Mouse (Mus musculus) spleen, postnatal 4 days (tissue): Measurements from ENCODE around the gene Mrpl48.

Experiments used
- DNase-seq, 2 experiments: peaks; one replicate each; pipeline ENCODE4 v3.0.0; 2022; ENCODE audit warnings: low spot score in 2 of 2

Gene Mrpl48

GRCm38 (mm10) chr7:100534216-100534615 lies 73.9 kb downstream of the Mrpl48 start:
- DNase-seq = no peak

- no peak for DNase-seq
Measured at GRCm38 (mm10) chr7:100533503-100533902, 74.6 kb downstream of the Mrpl48 start.

- DNase-seq = no peak
Measured at GRCm38 (mm10) chr7:100530766-100531165, 77.3 kb downstream of the Mrpl48 start.

GRCm38 (mm10) chr7:100524669-100525068 lies 83.4 kb downstream of the Mrpl48 start:
- no peak for DNase-seq

- no peak for DNase-seq
Measured at GRCm38 (mm10) chr7:100522222-100522621, 85.9 kb downstream of the Mrpl48 start.

- DNase-seq = peak; percentile 82 to 96
Measured at GRCm38 (mm10) chr7:100520663-100521285, 87.3 kb downstream of the Mrpl48 start.

GRCm38 (mm10) chr7:100520204-100520603 lies 87.9 kb downstream of the Mrpl48 start:
- no peak for DNase-seq

GRCm38 (mm10) chr7:100514573-100514972 lies 93.5 kb downstream of the Mrpl48 start, which contains the start of gene Dnajb13:
Gene Dnajb13 (minus strand): TSS chr7:100514960.
- DNase-seq = no peak

GRCm38 (mm10) chr7:100511602-100512001 lies 96.5 kb downstream of the Mrpl48 start:
- no peak for DNase-seq

- no peak for DNase-seq
Measured at GRCm38 (mm10) chr7:100508670-100509069, 99.4 kb downstream of the Mrpl48 start.

GRCm38 (mm10) chr7:100506494-100506893 lies 101.6 kb downstream of the Mrpl48 start:
- no peak for DNase-seq

- DNase-seq = no peak
Measured at GRCm38 (mm10) chr7:100504740-100505487, 103.2 kb downstream of the Mrpl48 start.

- peak in 1 of 2 experiments; percentile 75 for DNase-seq
Measured at GRCm38 (mm10) chr7:100503076-100503475, 105.0 kb downstream of the Mrpl48 start.

GRCm38 (mm10) chr7:100502374-100502922 lies 105.7 kb downstream of the Mrpl48 start:
- peak; percentile 42 to 72 for DNase-seq

GRCm38 (mm10) chr7:100501844-100502373 lies 106.2 kb downstream of the Mrpl48 start:
- DNase-seq = no peak

GRCm38 (mm10) chr7:100501027-100501843 lies 106.9 kb downstream of the Mrpl48 start:
- peak; percentile 48 to 76 for DNase-seq

GRCm38 (mm10) chr7:100500276-100500977 lies 107.7 kb downstream of the Mrpl48 start:
- peak; percentile 53 to 79 for DNase-seq

GRCm38 (mm10) chr7:100499465-100499864 lies 108.6 kb downstream of the Mrpl48 start:
- peak in 1 of 2 experiments; percentile 56 for DNase-seq

GRCm38 (mm10) chr7:100497982-100498381 lies 110.1 kb downstream of the Mrpl48 start:
- peak in 1 of 2 experiments; percentile 64 for DNase-seq

GRCm38 (mm10) chr7:100497402-100497801 lies 110.7 kb downstream of the Mrpl48 start:
- no peak for DNase-seq

- no peak for DNase-seq
Measured at GRCm38 (mm10) chr7:100496791-100497190, 111.3 kb downstream of the Mrpl48 start.
